Mouse (Mus musculus) spleen, adult 12 weeks (tissue): ENCODE data around the gene Lrrc8c.

Experiments used
- DNase-seq: peaks from one replicate; pipeline ENCODE4 v3.0.0; 2022; ENCODE audit warnings: low spot score

The Lrrc8c gene

GRCm38 (mm10) chr5:105556291-105556690, 37.1 kb downstream of the Lrrc8c start:
- no peak for DNase-seq

GRCm38 (mm10) chr5:105557346-105557745, 38.2 kb downstream of the Lrrc8c start:
- DNase-seq, result no peak

- DNase-seq, result no peak
Measured at GRCm38 (mm10) chr5:105557777-105558240, 38.6 kb downstream of the Lrrc8c start.

GRCm38 (mm10) chr5:105558517-105558916, 39.3 kb downstream of the Lrrc8c start:
- no peak for DNase-seq

GRCm38 (mm10) chr5:105561926-105562325, 42.7 kb downstream of the Lrrc8c start:
- no peak for DNase-seq

- no peak for DNase-seq
Measured at GRCm38 (mm10) chr5:105564761-105565160, 45.6 kb downstream of the Lrrc8c start.

GRCm38 (mm10) chr5:105565824-105566223, 46.6 kb downstream of the Lrrc8c start:
- DNase-seq, result peak; percentile 60

- DNase-seq, result no peak
Measured at GRCm38 (mm10) chr5:105566852-105567412, 47.7 kb downstream of the Lrrc8c start.

- no peak for DNase-seq
Measured at GRCm38 (mm10) chr5:105568043-105568747, 49.0 kb downstream of the Lrrc8c start.

GRCm38 (mm10) chr5:105569168-105569567, 50.0 kb downstream of the Lrrc8c start:
- no peak for DNase-seq

- no peak for DNase-seq
Measured at GRCm38 (mm10) chr5:105572160-105572692, 53.0 kb downstream of the Lrrc8c start.

GRCm38 (mm10) chr5:105572876-105573275, 53.7 kb downstream of the Lrrc8c start:
- DNase-seq, result no peak

- DNase-seq, result no peak
Measured at GRCm38 (mm10) chr5:105574835-105575234, 55.6 kb downstream of the Lrrc8c start.

- peak; percentile 58 for DNase-seq
Measured at GRCm38 (mm10) chr5:105575839-105576238, 56.7 kb downstream of the Lrrc8c start.

GRCm38 (mm10) chr5:105580909-105581308, 61.7 kb downstream of the Lrrc8c start:
- no peak for DNase-seq

GRCm38 (mm10) chr5:105585929-105586328, 66.7 kb downstream of the Lrrc8c start:
- DNase-seq, result no peak

GRCm38 (mm10) chr5:105586655-105587054, 67.5 kb downstream of the Lrrc8c start:
- DNase-seq, result no peak

- DNase-seq, result no peak
Measured at GRCm38 (mm10) chr5:105587471-105587870, 68.3 kb downstream of the Lrrc8c start.

GRCm38 (mm10) chr5:105588683-105589082, 69.5 kb downstream of the Lrrc8c start:
- no peak for DNase-seq

- DNase-seq, result no peak
Measured at GRCm38 (mm10) chr5:105589119-105589518, 69.9 kb downstream of the Lrrc8c start.

GRCm38 (mm10) chr5:105592396-105592795, 73.2 kb downstream of the Lrrc8c start:
- no peak for DNase-seq

- DNase-seq, result no peak
Measured at GRCm38 (mm10) chr5:105593630-105594029, 74.4 kb downstream of the Lrrc8c start.

GRCm38 (mm10) chr5:105598866-105599265, 79.7 kb downstream of the Lrrc8c start:
- no peak for DNase-seq
